Mouse (Mus musculus) kidney, adult 2 months (tissue): ENCODE measurements at regions not wholly inside any gene's neighbourhood (a gene's known extent, or its start where the extent isn't known, plus 50 kb on each side); places are given as distances from the start of the nearest gene placed in this dataset.
A peak's percentile ranks its signal among the peaks of the same experiment; 100 is the strongest.

Source experiments
- DNase-seq: peaks from one replicate; pipeline ENCODE4 v3.0.0; 2021
- H3K27ac ChIP-seq: fragments of 200-500 bp; 2 replicates; pipeline ENCODE4 v1.5.1; 2012; ENCODE audit warnings: low read depth, low read length, control low read depth, inconsistent platforms; ENCODE audit not compliant: insufficient read depth
- H3K27me3 ChIP-seq: fragments of 200-500 bp; replicated peaks from 2 replicates; pipeline ENCODE4 v1.6.1; 2012; ENCODE audit warnings: mild to moderate bottlenecking, moderate library complexity, low read length, inconsistent platforms; ENCODE audit not compliant: control insufficient read depth, insufficient read depth
- H3K36me3 ChIP-seq: fragments of 200-500 bp; 2 replicates; pipeline ENCODE4 v1.6.1; 2012; ENCODE audit warnings: mild to moderate bottlenecking, moderate library complexity, low read length, inconsistent platforms; ENCODE audit not compliant: control insufficient read depth, insufficient read depth
- H3K4me1 ChIP-seq: fragments of 200-500 bp; 2 replicates; pipeline ENCODE4 v1.6.1; 2011; ENCODE audit warnings: low read length; ENCODE audit not compliant: control insufficient read depth, insufficient read depth
- H3K4me3 ChIP-seq: fragments of 200-500 bp; 2 replicates; pipeline ENCODE4 v1.5.1; 2011; ENCODE audit warnings: mild to moderate bottlenecking, low read depth, low read length, control low read depth; ENCODE audit not compliant: insufficient read depth
- CTCF ChIP-seq: fragments of 200-500 bp; conservative IDR thresholded peaks from 2 replicates; pipeline ENCODE4 v1.5.1; 2011; ENCODE audit warnings: low read depth, mild to moderate bottlenecking, control low read depth, low read length, moderate library complexity, mixed read lengths; ENCODE audit not compliant: insufficient read depth, insufficient read length
- POLR2A ChIP-seq: fragments of 200-500 bp; IDR thresholded peaks from one replicate; pipeline ENCODE4 v1.6.1; 2011; ENCODE audit warnings: low read depth, low read length, control low read depth
- WGBS: fragments of 180-500 bp; shearing (Covaris S2); methylation state at CpG from one replicate; pipeline ENCODE4 v1.1.7; 2018; 5-methylcytosine and 5-hydroxymethylcytosine counted together

DNA sequence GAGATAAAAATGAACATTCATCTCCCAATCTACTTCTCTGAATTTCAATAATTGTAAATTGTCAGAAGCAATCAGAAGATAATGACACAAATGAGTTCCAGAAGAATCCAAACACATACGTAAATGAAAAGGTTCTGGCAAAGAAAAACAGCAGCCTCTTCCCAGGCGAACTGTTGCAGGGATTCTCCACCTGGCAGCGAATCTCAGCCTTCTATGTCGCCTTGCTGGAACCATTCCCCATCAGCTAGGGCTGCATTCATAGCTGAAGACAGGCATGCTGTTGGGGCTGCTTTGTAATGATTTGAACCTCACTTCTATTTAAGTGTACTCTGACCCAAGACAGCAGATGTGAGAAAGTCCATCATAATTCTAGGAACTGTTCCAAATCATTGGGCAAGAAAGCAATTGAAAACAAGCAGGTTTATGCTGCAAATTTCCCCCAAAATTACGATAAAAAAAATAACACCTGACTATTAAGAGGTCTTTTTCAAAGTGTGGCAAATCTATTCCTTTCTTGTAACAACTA is 387.6 kb downstream of the Adgrl2 start:
- no peak overlapping the region for H3K4me3 ChIP-seq
- H3K27me3 ChIP-seq: no peaks in the 10 kb centered on the region
- TF ChIP-seq CTCF (no peak), POLR2A (no peak)
- DNase-seq: peak; percentile 58
- no peak overlapping the region for H3K27ac ChIP-seq
- H3K36me3 ChIP-seq: no peaks in the 10 kb centered on the region
- WGBS: 75% methylated on average over 5 of the region's 5 CpGs
- H3K4me1 ChIP-seq: no peaks in the 10 kb centered on the region

DNA sequence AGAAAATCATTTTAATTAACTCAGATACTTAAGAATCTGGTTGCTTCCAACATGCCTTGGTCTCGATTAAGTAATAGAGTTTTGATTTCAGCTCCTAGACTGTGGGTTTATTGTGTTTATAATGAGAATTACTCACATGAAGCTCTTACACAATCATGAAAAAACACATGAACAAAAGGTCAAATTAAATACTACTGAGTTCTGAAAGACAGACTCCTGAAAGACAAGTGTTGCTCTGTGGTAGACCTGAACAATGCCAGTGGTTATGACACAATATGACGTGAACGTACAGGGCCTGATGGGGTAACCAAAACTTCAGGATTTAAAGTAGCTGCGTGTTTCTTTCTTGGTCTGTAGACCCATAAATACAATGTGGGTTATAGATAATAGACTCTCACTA is 394.8 kb downstream of the Adgrl2 start:
- 93% methylated on average over 4 of the region's 4 CpGs for WGBS
- H3K27ac ChIP-seq: no peak overlapping the region
- DNase-seq: no peak
- TF ChIP-seq POLR2A (no peak), CTCF (no peak)
- H3K4me3 ChIP-seq: no peak overlapping the region
- no peaks in the 10 kb centered on the region for H3K36me3 ChIP-seq
- no peaks in the 10 kb centered on the region for H3K27me3 ChIP-seq
- no peaks in the 10 kb centered on the region for H3K4me1 ChIP-seq

DNA sequence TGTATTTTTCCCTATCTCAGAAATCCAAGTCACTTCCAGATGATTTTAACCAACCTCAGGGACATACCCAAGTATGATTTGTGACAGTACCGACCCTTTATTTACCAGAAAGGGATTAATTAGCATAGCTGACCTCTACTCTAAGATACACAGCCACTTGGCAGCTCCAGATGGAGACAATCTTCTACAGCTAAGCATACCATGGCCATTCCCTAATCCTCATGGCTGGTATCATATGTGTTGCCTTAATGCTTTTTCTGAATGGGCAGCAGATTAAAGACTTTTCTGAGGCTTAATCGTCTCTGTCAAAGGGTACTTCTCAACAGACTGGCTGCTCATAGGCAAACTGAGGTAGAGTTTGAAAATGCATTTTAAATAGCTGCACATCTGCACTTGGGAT is 400.8 kb downstream of the Adgrl2 start:
- Histone ChIP-seq H3K4me1 (no peaks in the 10 kb centered on the region), H3K27ac (no peak overlapping the region), H3K27me3 (no peaks in the 10 kb centered on the region; the same call in 1 of the 2 replicates), H3K4me3 (no peak overlapping the region), H3K36me3 (no peaks in the 10 kb centered on the region)
- TF ChIP-seq POLR2A (no peak), CTCF (no peak)
- no peak for DNase-seq
- 62% methylated on average over 2 of the region's 2 CpGs for WGBS

DNA sequence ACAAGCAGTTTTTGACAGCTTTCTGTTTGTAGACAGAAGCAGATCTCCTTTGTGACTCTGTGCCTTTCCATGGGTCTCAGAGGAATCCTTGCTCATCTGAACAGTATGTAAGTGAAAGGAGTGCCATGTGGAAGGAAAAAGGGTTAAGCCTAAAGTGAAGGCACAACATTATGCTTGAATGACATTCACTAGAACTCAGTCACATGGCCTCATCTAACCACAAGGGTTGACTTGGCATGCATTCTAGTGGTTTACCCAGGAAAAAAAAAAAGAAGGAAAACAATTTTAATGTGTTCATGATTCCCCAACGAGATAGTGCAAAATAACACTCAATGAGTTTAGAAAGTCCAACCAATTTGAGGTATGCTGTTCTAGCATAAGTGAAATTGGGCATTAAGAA is 414.6 kb downstream of the Adgrl2 start:
- WGBS: 63% methylated on average over 1 of the region's 1 CpGs
- Histone ChIP-seq H3K4me1 (no peaks in the 10 kb centered on the region), H3K27ac (no peak overlapping the region), H3K36me3 (no peaks in the 10 kb centered on the region), H3K27me3 (no peaks in the 10 kb centered on the region), H3K4me3 (no peak overlapping the region)
- no peak for TF ChIP-seq POLR2A
- TF ChIP-seq CTCF: no peak
- no peak for DNase-seq

DNA sequence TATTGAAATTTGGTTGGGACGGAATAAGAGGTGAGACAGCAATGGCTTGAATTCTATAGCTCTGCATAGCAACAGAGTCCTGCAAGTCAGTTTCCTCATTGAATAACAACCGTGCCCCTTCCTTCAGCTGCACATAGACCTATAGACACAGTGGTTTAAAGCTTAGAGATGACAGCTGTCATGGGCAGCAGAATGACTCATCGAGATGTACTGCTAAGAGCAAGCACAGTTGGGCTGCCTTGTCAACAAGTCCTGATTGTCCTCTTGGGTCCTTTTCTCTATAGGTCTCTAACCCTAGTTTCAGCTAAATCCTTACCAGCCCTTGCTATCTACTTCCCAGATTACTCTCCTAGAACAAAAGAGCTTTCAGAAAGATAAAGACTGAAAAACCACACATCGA is 417.9 kb downstream of the Adgrl2 start:
- no peaks in the 10 kb centered on the region for H3K36me3 ChIP-seq
- H3K27me3 ChIP-seq: no peaks in the 10 kb centered on the region
- no peak for TF ChIP-seq POLR2A
- TF ChIP-seq CTCF: no peak
- H3K4me1 ChIP-seq: no peaks in the 10 kb centered on the region
- WGBS: 92% methylated on average over 4 of the region's 4 CpGs
- H3K27ac ChIP-seq: no peak overlapping the region
- H3K4me3 ChIP-seq: no peak overlapping the region
- DNase-seq: no peak

DNA sequence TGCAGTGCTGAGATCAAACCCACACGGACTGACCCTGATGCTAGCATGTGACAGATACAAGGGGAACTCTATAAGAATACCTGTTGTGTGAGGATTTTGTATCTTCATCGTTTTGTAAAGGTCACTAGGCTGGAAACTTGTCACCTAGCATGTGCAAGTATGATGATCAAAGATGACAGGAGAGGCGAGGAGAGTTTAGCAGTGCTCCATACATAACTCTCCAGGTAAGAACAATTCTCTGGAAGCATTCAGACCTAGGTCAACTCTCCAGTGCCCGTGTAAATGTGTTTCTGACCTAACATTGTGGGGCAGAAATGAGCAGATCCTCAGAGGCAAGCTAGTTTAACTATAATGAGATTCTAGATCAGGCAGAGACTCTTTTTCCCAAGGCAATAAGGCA is 425.6 kb downstream of the Adgrl2 start:
- DNase-seq: no peak
- WGBS: 81% methylated on average over 4 of the region's 4 CpGs
- Histone ChIP-seq H3K4me3 (no peak overlapping the region), H3K36me3 (no peaks in the 10 kb centered on the region), H3K27ac (no peak overlapping the region), H3K4me1 (no peaks in the 10 kb centered on the region), H3K27me3 (no peaks in the 10 kb centered on the region)
- TF ChIP-seq POLR2A: no peak
- TF ChIP-seq CTCF: no peak

DNA sequence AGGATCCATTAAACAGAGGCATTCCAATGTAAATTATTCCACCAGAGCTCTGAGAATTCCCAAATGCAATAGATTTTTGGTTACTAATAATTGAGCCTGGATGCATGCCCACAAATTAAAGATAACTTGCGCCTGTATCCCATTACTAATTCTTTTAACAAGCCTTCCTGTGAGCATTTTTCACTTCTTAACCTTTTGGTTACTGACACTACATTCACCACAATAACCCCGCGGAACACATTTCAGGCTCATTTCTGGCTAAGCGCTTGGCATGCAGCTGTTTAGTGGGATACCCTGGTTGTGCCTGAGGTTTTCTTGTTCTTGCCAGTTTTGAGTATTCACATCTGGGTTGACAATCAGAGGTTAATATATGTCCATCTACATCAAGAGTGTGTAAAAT is 429.1 kb downstream of the Adgrl2 start:
- Histone ChIP-seq H3K4me1 (no peaks in the 10 kb centered on the region), H3K27ac (no peak overlapping the region), H3K4me3 (no peak overlapping the region), H3K36me3 (no peaks in the 10 kb centered on the region), H3K27me3 (no peaks in the 10 kb centered on the region)
- WGBS: 82% methylated on average over 4 of the region's 4 CpGs
- no peak for DNase-seq
- TF ChIP-seq POLR2A: no peak
- TF ChIP-seq CTCF: no peak

DNA sequence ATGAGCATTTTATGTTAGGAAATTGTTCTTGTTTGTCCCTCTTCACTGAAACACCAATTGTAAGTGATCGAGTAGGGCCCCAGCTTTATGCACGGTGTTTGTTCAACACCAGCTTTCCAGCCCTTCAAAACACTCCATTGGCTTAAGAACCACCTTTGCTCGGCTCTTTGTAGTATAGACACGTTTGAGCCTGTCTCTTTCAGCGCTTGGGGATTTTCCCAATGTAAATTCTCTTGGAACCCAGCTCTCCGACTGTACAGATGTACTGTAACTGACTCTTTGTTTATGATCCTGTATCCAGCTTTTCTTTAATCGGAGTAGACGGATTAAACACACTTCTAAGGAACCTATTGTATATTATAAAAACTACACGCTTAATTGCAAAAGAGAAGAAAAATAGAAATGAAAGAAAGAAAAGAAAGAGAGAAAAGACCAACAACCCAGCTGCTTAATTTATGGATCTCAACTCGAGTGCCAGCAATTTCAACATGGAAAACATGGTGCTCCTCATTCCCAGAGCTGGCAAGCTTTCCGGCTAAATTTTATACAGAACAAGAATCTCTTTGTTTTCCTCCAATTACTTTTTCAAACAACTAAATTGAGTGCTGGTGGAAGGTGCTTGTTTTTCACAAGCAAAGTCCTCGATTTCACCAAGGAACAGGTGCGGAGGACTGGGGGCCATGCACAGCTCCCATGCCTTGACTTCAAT is 430.4 kb downstream of the Adgrl2 start:
- Histone ChIP-seq H3K27me3 (no peaks in the 10 kb centered on the region), H3K36me3 (no peaks in the 10 kb centered on the region), H3K27ac (no peak overlapping the region), H3K4me1 (no peaks in the 10 kb centered on the region), H3K4me3 (no peak overlapping the region)
- WGBS: 91% methylated on average over 13 of the region's 13 CpGs
- no peak for DNase-seq
- no peak for TF ChIP-seq CTCF
